Mouse (Mus musculus): ENCODE data around the gene Grip1.

The Grip1 gene

GRCm38 (mm10) chr10:119830388-119830956 is 376.8 kb downstream of the Grip1 start:
- peak; percentile 60 for DNase-seq (ENCODE audit: low read depth, low spot score)

- no peak for DNase-seq (ENCODE audit: low read depth, low spot score)
These were observed 377.5 kb downstream of the Grip1 start for GRCm38 (mm10) chr10:119831086-119831485.

- DNase-seq (ENCODE audit: low read depth, low spot score) = no peak
These were observed 379.7 kb downstream of the Grip1 start for GRCm38 (mm10) chr10:119833334-119833733.

GRCm38 (mm10) chr10:119834122-119834521 is 380.5 kb downstream of the Grip1 start:
- DNase-seq (ENCODE audit: low read depth, low spot score) = peak; percentile 86

- DNase-seq (ENCODE audit: low read depth, low spot score) = no peak
These were observed 386.0 kb downstream of the Grip1 start for GRCm38 (mm10) chr10:119839645-119840044.

GRCm38 (mm10) chr10:119842004-119842403 is 388.4 kb downstream of the Grip1 start:
- no peak for DNase-seq (ENCODE audit: low read depth, low spot score)

GRCm38 (mm10) chr10:119845705-119846410 is 392.2 kb downstream of the Grip1 start:
- peak; percentile 32 for DNase-seq (ENCODE audit: low read depth, low spot score)

GRCm38 (mm10) chr10:119851594-119851993 is 398.0 kb downstream of the Grip1 start:
- DNase-seq (ENCODE audit: low read depth, low spot score) = no peak

- DNase-seq (ENCODE audit: low read depth, low spot score) = no peak
These were observed 399.0 kb downstream of the Grip1 start for GRCm38 (mm10) chr10:119852582-119853135.

- DNase-seq (ENCODE audit: low read depth, low spot score) = no peak
These were observed 414.1 kb downstream of the Grip1 start for GRCm38 (mm10) chr10:119867726-119868125.

- peak; percentile 54 for DNase-seq (ENCODE audit: low read depth, low spot score)
These were observed 415.5 kb downstream of the Grip1 start for GRCm38 (mm10) chr10:119868995-119869579.

GRCm38 (mm10) chr10:119876721-119877120 is 423.1 kb downstream of the Grip1 start:
- peak; percentile 47 for DNase-seq (ENCODE audit: low read depth, low spot score)

GRCm38 (mm10) chr10:119878331-119878730 is 424.7 kb downstream of the Grip1 start:
- DNase-seq (ENCODE audit: low read depth, low spot score) = no peak

- DNase-seq (ENCODE audit: low read depth, low spot score) = no peak
These were observed 431.0 kb downstream of the Grip1 start for GRCm38 (mm10) chr10:119884591-119884990.

GRCm38 (mm10) chr10:119885563-119885962 is 431.9 kb downstream of the Grip1 start:
- DNase-seq (ENCODE audit: low read depth, low spot score) = peak; percentile 38

GRCm38 (mm10) chr10:119886681-119887080 is 433.1 kb downstream of the Grip1 start:
- no peak for DNase-seq (ENCODE audit: low read depth, low spot score)

GRCm38 (mm10) chr10:119902754-119903153 is 449.1 kb downstream of the Grip1 start:
- peak; percentile 20 for DNase-seq (ENCODE audit: low read depth, low spot score)

GRCm38 (mm10) chr10:119906869-119907268 is 453.2 kb downstream of the Grip1 start:
- peak; percentile 25 for DNase-seq (ENCODE audit: low read depth, low spot score)

GRCm38 (mm10) chr10:119917995-119918394 is 464.4 kb downstream of the Grip1 start:
- DNase-seq (ENCODE audit: low read depth, low spot score) = peak; percentile 7

GRCm38 (mm10) chr10:119927963-119928362 is 474.3 kb downstream of the Grip1 start:
- no peak for DNase-seq (ENCODE audit: low read depth, low spot score)

- DNase-seq (ENCODE audit: low read depth, low spot score) = no peak
These were observed 475.3 kb downstream of the Grip1 start for GRCm38 (mm10) chr10:119928921-119929320.

- no peak for DNase-seq (ENCODE audit: low read depth, low spot score)
These were observed 479.2 kb downstream of the Grip1 start for GRCm38 (mm10) chr10:119932794-119933193.

- no peak for DNase-seq (ENCODE audit: low read depth, low spot score)
These were observed 479.7 kb downstream of the Grip1 start for GRCm38 (mm10) chr10:119933362-119933761.
